Mouse (Mus musculus): Measurements from ENCODE around the gene Rbm5. TPM values are rescaled to one million over a fixed set of nuclear protein-coding genes. Genes with fewer than 3 reads are reported as not detected.

Rbm5 gene
- polyA plus RNA-seq, 1 experiment from 2014 or later, result 239 TPM

- Histone ChIP-seq H3K4me3 (ENCODE audit: low read depth, low read length) (no peak overlapping the region), H3K4me1 (ENCODE audit: control insufficient read depth, insufficient read depth, low read length) (peaks cover 54% of the 10 kb centered on the region), H3K36me3 (ENCODE audit: control insufficient read depth, insufficient read depth, low read length) (0 out of 2 replicates have a peak, but pooled peaks cover 2% of the 10 kb centered on the region), H3K4me2 (ENCODE audit: low read length) (peak overlapping the region; percentile 13; the same call in 1 of the 2 replicates), H3K27me3 (ENCODE audit: control insufficient read depth, insufficient read depth, low read depth, low read length) (no peaks in the 10 kb centered on the region), H3K9ac (ENCODE audit: low read depth, low read length) (peak overlapping the region; percentile 35; the same call in 1 of the 2 replicates), H3K9me3 (replicated peaks; ENCODE audit: control insufficient read depth, low read length, poor library complexity, severe bottlenecking) (no peaks in the 10 kb centered on the region), H3K27ac (ENCODE audit: low read length) (0 out of 2 replicates have a peak overlapping the region, but pooled peaks have one; percentile 17)
- 16% methylated on average over 14 of the region's 14 CpGs for WGBS
- no peak for ATAC-seq
Observed at GRCm38 (mm10) chr9:107698611-107699190, 72.1 kb downstream of the Rbm5 start.

GRCm38 (mm10) chr9:107697811-107698521 is 72.8 kb downstream of the Rbm5 start:
- H3K4me2 ChIP-seq (ENCODE audit: low read length), result peak overlapping the region; percentile 13; the same call in 1 of the 2 replicates
- H3K4me1 ChIP-seq (ENCODE audit: control insufficient read depth, insufficient read depth, low read length), result peaks cover 58% of the 10 kb centered on the region
- WGBS, result 11% methylated on average over 14 of the region's 14 CpGs
- no peaks in the 10 kb centered on the region for H3K27me3 ChIP-seq (ENCODE audit: control insufficient read depth, insufficient read depth, low read depth, low read length)
- 0 out of 2 replicates have a peak, but pooled peaks cover 2% of the 10 kb centered on the region for H3K36me3 ChIP-seq (ENCODE audit: control insufficient read depth, insufficient read depth, low read length)
- 0 out of 2 replicates have a peak overlapping the region, but pooled peaks have one; percentile 46 for H3K9ac ChIP-seq (ENCODE audit: low read depth, low read length)
- ATAC-seq, result peak; percentile 15; the same call in 1 of the 2 replicates
- H3K9me3 ChIP-seq (replicated peaks; ENCODE audit: control insufficient read depth, low read length, poor library complexity, severe bottlenecking), result no peaks in the 10 kb centered on the region
- H3K27ac ChIP-seq (ENCODE audit: low read length), result peak overlapping the region; percentile 18; the same call in 1 of the 2 replicates
- no peak overlapping the region for H3K4me3 ChIP-seq (ENCODE audit: low read depth, low read length)

- Histone ChIP-seq H3K9ac (ENCODE audit: low read depth, low read length) (no peak overlapping the region), H3K36me3 (ENCODE audit: control insufficient read depth, insufficient read depth, low read length) (peaks cover 2% of the 10 kb centered on the region; the same call in 1 of the 2 replicates), H3K27ac (ENCODE audit: low read length) (no peak overlapping the region; the same call in 1 of the 2 replicates), H3K4me2 (ENCODE audit: low read length) (no peak overlapping the region), H3K9me3 (replicated peaks; ENCODE audit: control insufficient read depth, low read length, poor library complexity, severe bottlenecking) (no peaks in the 10 kb centered on the region), H3K4me1 (ENCODE audit: control insufficient read depth, insufficient read depth, low read length) (peaks cover 50% of the 10 kb centered on the region), H3K27me3 (ENCODE audit: control insufficient read depth, insufficient read depth, low read depth, low read length) (no peaks in the 10 kb centered on the region), H3K4me3 (ENCODE audit: low read depth, low read length) (no peak overlapping the region)
- 22% methylated on average over 9 of the region's 9 CpGs for WGBS
- no peak for ATAC-seq
Observed at GRCm38 (mm10) chr9:107696845-107697610, 73.8 kb downstream of the Rbm5 start.

- Histone ChIP-seq H3K27me3 (ENCODE audit: control insufficient read depth, insufficient read depth, low read depth, low read length) (no peaks in the 10 kb centered on the region), H3K9ac (ENCODE audit: low read depth, low read length) (no peak overlapping the region), H3K4me2 (ENCODE audit: low read length) (no peak overlapping the region), H3K4me3 (ENCODE audit: low read depth, low read length) (no peak overlapping the region), H3K4me1 (ENCODE audit: control insufficient read depth, insufficient read depth, low read length) (peaks cover 44% of the 10 kb centered on the region), H3K9me3 (replicated peaks; ENCODE audit: control insufficient read depth, low read length, poor library complexity, severe bottlenecking) (no peaks in the 10 kb centered on the region), H3K27ac (ENCODE audit: low read length) (no peak overlapping the region), H3K36me3 (ENCODE audit: control insufficient read depth, insufficient read depth, low read length) (peaks cover 7% of the 10 kb centered on the region)
- WGBS, result 32% methylated on average over 6 of the region's 6 CpGs
- ATAC-seq, result no peak
Observed at GRCm38 (mm10) chr9:107696106-107696479, 74.7 kb downstream of the Rbm5 start.

- no peaks in the 10 kb centered on the region for H3K27me3 ChIP-seq (ENCODE audit: control insufficient read depth, insufficient read depth, low read depth, low read length)
- no peak overlapping the region for H3K4me3 ChIP-seq (ENCODE audit: low read depth, low read length)
- no peaks in the 10 kb centered on the region for H3K9me3 ChIP-seq (replicated peaks; ENCODE audit: control insufficient read depth, low read length, poor library complexity, severe bottlenecking)
- ATAC-seq, result no peak
- no peak overlapping the region for H3K4me2 ChIP-seq (ENCODE audit: low read length)
- no peak overlapping the region for H3K27ac ChIP-seq (ENCODE audit: low read length)
- 80% methylated on average over 12 of the region's 12 CpGs for WGBS
- peaks cover 41% of the 10 kb centered on the region for H3K4me1 ChIP-seq (ENCODE audit: control insufficient read depth, insufficient read depth, low read length)
- H3K36me3 ChIP-seq (ENCODE audit: control insufficient read depth, insufficient read depth, low read length), result peaks cover 7% of the 10 kb centered on the region
- no peak overlapping the region for H3K9ac ChIP-seq (ENCODE audit: low read depth, low read length)
Observed at GRCm38 (mm10) chr9:107695441-107696105, 75.2 kb downstream of the Rbm5 start.

GRCm38 (mm10) chr9:107694627-107695026 is 76.2 kb downstream of the Rbm5 start:
- Histone ChIP-seq H3K9ac (ENCODE audit: low read depth, low read length) (no peak overlapping the region), H3K27me3 (ENCODE audit: control insufficient read depth, insufficient read depth, low read depth, low read length) (no peaks in the 10 kb centered on the region), H3K9me3 (replicated peaks; ENCODE audit: control insufficient read depth, low read length, poor library complexity, severe bottlenecking) (no peaks in the 10 kb centered on the region), H3K4me1 (ENCODE audit: control insufficient read depth, insufficient read depth, low read length) (peaks cover 31% of the 10 kb centered on the region), H3K4me3 (ENCODE audit: low read depth, low read length) (no peak overlapping the region), H3K27ac (ENCODE audit: low read length) (no peak overlapping the region), H3K36me3 (ENCODE audit: control insufficient read depth, insufficient read depth, low read length) (peaks cover 7% of the 10 kb centered on the region), H3K4me2 (ENCODE audit: low read length) (no peak overlapping the region)
- WGBS, result 73% methylated on average over 7 of the region's 7 CpGs
- ATAC-seq, result no peak

- no peak for ATAC-seq
- Histone ChIP-seq H3K4me1 (ENCODE audit: control insufficient read depth, insufficient read depth, low read length) (peaks cover 20% of the 10 kb centered on the region), H3K4me3 (ENCODE audit: low read depth, low read length) (no peak overlapping the region), H3K9ac (ENCODE audit: low read depth, low read length) (no peak overlapping the region), H3K4me2 (ENCODE audit: low read length) (no peak overlapping the region), H3K27ac (ENCODE audit: low read length) (no peak overlapping the region), H3K9me3 (replicated peaks; ENCODE audit: control insufficient read depth, low read length, poor library complexity, severe bottlenecking) (no peaks in the 10 kb centered on the region), H3K27me3 (ENCODE audit: control insufficient read depth, insufficient read depth, low read depth, low read length) (no peaks in the 10 kb centered on the region), H3K36me3 (ENCODE audit: control insufficient read depth, insufficient read depth, low read length) (peaks cover 12% of the 10 kb centered on the region)
- 44% methylated on average over 4 of the region's 4 CpGs for WGBS
Observed at GRCm38 (mm10) chr9:107693433-107693987, 77.3 kb downstream of the Rbm5 start.

- ATAC-seq, result no peak
- Histone ChIP-seq H3K27me3 (ENCODE audit: control insufficient read depth, insufficient read depth, low read depth, low read length) (no peaks in the 10 kb centered on the region), H3K36me3 (ENCODE audit: control insufficient read depth, insufficient read depth, low read length) (peaks cover 12% of the 10 kb centered on the region), H3K27ac (ENCODE audit: low read length) (no peak overlapping the region), H3K9me3 (replicated peaks; ENCODE audit: control insufficient read depth, low read length, poor library complexity, severe bottlenecking) (no peaks in the 10 kb centered on the region), H3K4me1 (ENCODE audit: control insufficient read depth, insufficient read depth, low read length) (peaks cover 13% of the 10 kb centered on the region), H3K9ac (ENCODE audit: low read depth, low read length) (no peak overlapping the region), H3K4me2 (ENCODE audit: low read length) (no peak overlapping the region), H3K4me3 (ENCODE audit: low read depth, low read length) (no peak overlapping the region)
- 61% methylated on average over 5 of the region's 5 CpGs for WGBS
Observed at GRCm38 (mm10) chr9:107692785-107693184, 78.0 kb downstream of the Rbm5 start.

Data from midbrain, embryonic 16.5 days (tissue).